Comparison of ENCODE assay signal across 29 mouse cellular contexts in the genomic region with DNA sequence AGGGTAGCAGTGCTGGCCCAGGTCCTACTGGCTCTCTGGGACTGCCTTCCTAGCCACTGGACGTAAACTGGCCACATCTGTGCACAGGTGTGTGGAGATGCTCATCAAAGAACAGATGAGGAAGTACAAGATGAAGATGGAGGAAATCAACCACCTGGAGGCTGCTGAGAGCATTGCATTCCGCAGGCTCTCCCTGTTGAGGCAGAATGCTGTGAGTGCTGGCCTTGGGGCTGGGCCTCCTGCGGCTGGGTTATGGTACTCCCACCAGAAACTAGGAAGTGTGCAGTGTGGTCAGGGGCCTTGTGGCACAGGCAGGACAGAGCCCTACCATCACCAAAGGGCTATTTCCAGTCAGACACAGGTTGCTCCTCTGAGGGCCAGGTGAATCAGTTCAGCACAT. TPM values are rescaled to one million over a fixed set of nuclear protein-coding genes. Genes with fewer than 3 reads are reported as not detected.
DNase-seq lines count a peak whose midpoint lies in the region; ATAC-seq and TF ChIP-seq lines count a peak whose summit lies in the region.
"Had no signal": no experiment of that assay in that cellular context is flagged by ENCODE, and none has a peak within 500 bp of the region (broad histone marks: within the 10 kb centered on the region; RNA-seq: fewer than 3 reads in every experiment).

No protein-coding gene starts in this region.

- H3K27me3 ChIP-seq in testis, adult 2 months (ENCODE audit: control insufficient read depth, insufficient read depth, low read length) = no peaks in the 10 kb centered on the region
- H3K27me3 ChIP-seq: heart, embryonic 13.5 days; hindbrain, embryonic 15.5 days; limb, embryonic 13.5 days; liver, embryonic 15.5 days; midbrain, embryonic 15.5 days; Patski had no signal

- no peak for TF ChIP-seq POLR2A in testis, adult 2 months (IDR thresholded peaks at IDR 0.05; ENCODE audit: control insufficient read depth, low read depth, low read length)

- H3K36me3 ChIP-seq in testis, adult 2 months (ENCODE audit: control insufficient read depth, insufficient read depth, low read length) = no peaks in the 10 kb centered on the region; the same call in 1 of the 2 replicates

- TF ChIP-seq CTCF in layer of hippocampus, adult 2 months (conservative IDR thresholded peaks at IDR 0.05) = peak; percentile 39
- peak; percentile 3; the same call in 1 of the 2 replicates for TF ChIP-seq CTCF in testis, adult 2 months (IDR thresholded peaks at IDR 0.05; ENCODE audit: control insufficient read depth, insufficient read depth, insufficient replicate concordance, low read depth, low read length)

- no peaks in the 10 kb centered on the region for H3K4me1 ChIP-seq in testis, adult 2 months (ENCODE audit: control insufficient read depth, insufficient read depth, low read length)
- H3K4me1 ChIP-seq: heart, embryonic 13.5 days; hindbrain, embryonic 15.5 days; limb, embryonic 13.5 days; liver, embryonic 15.5 days; midbrain, embryonic 10.5 days; midbrain, embryonic 15.5 days had no signal

- no peak overlapping the region for H3K4me3 ChIP-seq in layer of hippocampus, adult 2 months
- no peak overlapping the region for H3K4me3 ChIP-seq in testis, adult 2 months (ENCODE audit: control insufficient read depth, low read depth, low read length)
- H3K4me3 ChIP-seq: heart, adult 2 months; heart, embryonic 13.5 days; hindbrain, embryonic 15.5 days; limb, embryonic 13.5 days; liver, embryonic 15.5 days; midbrain, embryonic 10.5 days; midbrain, embryonic 15.5 days had no signal

- no peak overlapping the region for H3K27ac ChIP-seq in layer of hippocampus, adult 2 months
- H3K27ac ChIP-seq in testis, adult 2 months (ENCODE audit: control insufficient read depth, insufficient read depth, low read depth, low read length) = no peak overlapping the region
- H3K27ac ChIP-seq: heart, adult 2 months; heart, embryonic 13.5 days; hindbrain, embryonic 15.5 days; limb, embryonic 13.5 days; liver, embryonic 15.5 days; macrophage; midbrain, embryonic 10.5 days; midbrain, embryonic 15.5 days had no signal

- ATAC-seq in megakaryocyte progenitor cell, adult 5-6 weeks (replicated peaks; ENCODE audit: poor library complexity) = no peak
- ATAC-seq: forebrain, embryonic 14.5 days; midbrain, embryonic 15.5 days; Patski had no signal

- no peak for DNase-seq in layer of hippocampus, adult 2 months (ENCODE audit: low spot score in 2 of 2)
- no peak for DNase-seq in layer of hippocampus, adult 9-10 months (ENCODE audit: low spot score)
- no peak for DNase-seq in testis, postnatal 10 days (ENCODE audit: low spot score)
- peak; percentile 55 for DNase-seq in ZHBTc4 (ENCODE audit: low read depth, low spot score)
- DNase-seq in heart, adult 11 months = no peak
- DNase-seq: adrenal gland, postnatal 25 days; B cell, adult 2 months; cerebellum, adult 2 months; cerebellum, postnatal 14 days; gastrocnemius, postnatal 25 days; heart, adult 2 months; heart, postnatal 10 days; kidney, adult 8-10 months; kidney, postnatal 10 days; spleen, adult 18-20 months; thymus, postnatal 4 days had no signal

RNA-seq across cellular contexts. Expression of gene Use1, which starts 8.6 kb away (rescaled TPM):
- 100 to 1,000 TPM; 107 to 117 TPM for total RNA-seq in layer of hippocampus, adult 2 months (2021)
- polyA plus RNA-seq in testis, adult 2 months (2012; rRNA removed) = 158 and 169 TPM in 2 replicates
- 107 and 116 TPM in 2 replicates for total RNA-seq in megakaryocyte progenitor cell, adult 5-6 weeks (2015)
- total RNA-seq in megakaryocyte progenitor cell, adult 5-6 weeks (2017) = 153 and 165 TPM in 2 replicates

RNA-seq across cellular contexts. Expression of gene Ocel1, which starts 13.1 kb away (rescaled TPM):
- 10 to 100 TPM; 15.4 to 15.9 TPM for total RNA-seq in layer of hippocampus, adult 2 months (2021)
- 36.5 and 45.0 TPM in 2 replicates for polyA plus RNA-seq in testis, adult 2 months (2012; rRNA removed)
- total RNA-seq in megakaryocyte progenitor cell, adult 5-6 weeks (2015) = 6.3 and 8.0 TPM in 2 replicates
- total RNA-seq in megakaryocyte progenitor cell, adult 5-6 weeks (2017) = 11.1 and 11.7 TPM in 2 replicates

RNA-seq across cellular contexts. Expression of gene Nr2f6, which starts 23.7 kb away (rescaled TPM):
- total RNA-seq in layer of hippocampus, adult 2 months (2021) = 10 to 100 TPM; 41.9 TPM
- 10.2 and 10.8 TPM in 2 replicates for polyA plus RNA-seq in testis, adult 2 months (2012; rRNA removed)
- total RNA-seq in megakaryocyte progenitor cell, adult 5-6 weeks (2015) = 3.6 and 7.6 TPM in 2 replicates
- total RNA-seq in megakaryocyte progenitor cell, adult 5-6 weeks (2017) = 4.3 and 5.6 TPM in 2 replicates

RNA-seq across cellular contexts. Expression of gene Ushbp1, which starts 37.6 kb away (rescaled TPM):
- total RNA-seq in layer of hippocampus, adult 2 months (2021) = 1 to 10 TPM; 3.3 to 4.3 TPM
- 1.3 and 1.8 TPM in 2 replicates for polyA plus RNA-seq in testis, adult 2 months (2012; rRNA removed)
- not detected in 2 replicates for total RNA-seq in megakaryocyte progenitor cell, adult 5-6 weeks (2015)
- not detected in 2 replicates for total RNA-seq in megakaryocyte progenitor cell, adult 5-6 weeks (2017)
- total RNA-seq: hematopoietic stem cell, adult 5-6 weeks; neutrophil, adult 5-6 weeks had no signal
- polyA plus RNA-seq: macrophage had no signal

RNA-seq across cellular contexts. Expression of gene Babam1, which starts 38.6 kb away (rescaled TPM):
- total RNA-seq in layer of hippocampus, adult 2 months (2021) = 100 to 1,000 TPM in 1 of 2 experiments, 10 to 100 TPM in 1; 98.3 to 102 TPM
- polyA plus RNA-seq in testis, adult 2 months (2012; rRNA removed) = 70.6 and 76.6 TPM in 2 replicates
- 51.8 and 76.5 TPM in 2 replicates for total RNA-seq in megakaryocyte progenitor cell, adult 5-6 weeks (2015)
- 93.7 and 122 TPM in 2 replicates for total RNA-seq in megakaryocyte progenitor cell, adult 5-6 weeks (2017)

Comparison
In these comparisons a context has a peak if more than half of its experiments do, and no peak if none do; other contexts are left out.
1. RNA of gene Nr2f6, which starts 23.7 kb away (total RNA-seq): 41.9 TPM in layer of hippocampus, adult 2 months; 3.6 to 7.6 TPM in megakaryocyte progenitor cell, adult 5-6 weeks; every median in the first group is over 4 times any median in the second.